Mouse (Mus musculus) forebrain, postnatal 0 days (tissue): ENCODE measurements at regions not wholly inside any gene's neighbourhood (a gene's known extent, or its start where the extent isn't known, plus 50 kb on each side); places are given as distances from the start of the nearest gene placed in this dataset.

ENCODE experiments used
- ATAC-seq: fragments of 200-750 bp; cut with Nextera tagmentation; 2 replicates; pipeline ENCODE4 v1.8.0; 2017; ENCODE audit warnings: mild to moderate bottlenecking, moderate library complexity
- DNase-seq: peaks from one replicate; pipeline ENCODE4 v3.0.0-alpha.2; 2015
- H3K27ac ChIP-seq: fragments of 300-500 bp; sonication (generic); 2 replicates; pipeline ENCODE4 v1.5.1; 2014; ENCODE audit warnings: low read depth, mild to moderate bottlenecking, antibody characterized with exemption, low read length, moderate library complexity, mixed read lengths
- H3K27me3 ChIP-seq: fragments of 300-500 bp; sonication (generic); 2 replicates; pipeline ENCODE4 v1.6.1; 2014; ENCODE audit warnings: mild to moderate bottlenecking, low read length, mixed read lengths; ENCODE audit not compliant: insufficient read depth
- H3K36me3 ChIP-seq: fragments of 300-500 bp; sonication (generic); 2 replicates; pipeline ENCODE4 v1.6.1; 2014; ENCODE audit warnings: mild to moderate bottlenecking, moderate library complexity; ENCODE audit not compliant: insufficient read depth
- H3K4me1 ChIP-seq: fragments of 300-500 bp; sonication (generic); 2 replicates; pipeline ENCODE4 v1.6.1; 2014; ENCODE audit warnings: antibody characterized with exemption; ENCODE audit not compliant: insufficient read depth
- H3K4me2 ChIP-seq: fragments of 300-500 bp; sonication (generic); 2 replicates; pipeline ENCODE4 v1.6.1; 2014; ENCODE audit warnings: low read depth, mild to moderate bottlenecking, moderate library complexity
- H3K4me3 ChIP-seq: fragments of 300-500 bp; sonication (generic); 2 replicates; pipeline ENCODE4 v1.5.1; 2014; ENCODE audit warnings: low read depth, low read length, mixed read lengths
- H3K9ac ChIP-seq: fragments of 300-500 bp; sonication (generic); 2 replicates; pipeline ENCODE4 v1.6.1; 2014; ENCODE audit warnings: mild to moderate bottlenecking
- H3K9me3 ChIP-seq: fragments of 300-500 bp; sonication (generic); 2 replicates; pipeline ENCODE4 v1.6.1; 2016; ENCODE audit warnings: low read length
- CTCF ChIP-seq: sonication (generic); IDR thresholded peaks from 2 replicates; pipeline ENCODE4 v1.5.1; 2016; ENCODE audit warnings: antibody characterized with exemption, control low read depth, low read depth
- WGBS: fragments of 180-500 bp; shearing (Covaris S2); extraction: QIAGEN DNeasy Blood & Tissue Kit; methylation state at CpG from one replicate; pipeline ENCODE4 v1.1.7; 2014; 5-methylcytosine and 5-hydroxymethylcytosine counted together

DNA sequence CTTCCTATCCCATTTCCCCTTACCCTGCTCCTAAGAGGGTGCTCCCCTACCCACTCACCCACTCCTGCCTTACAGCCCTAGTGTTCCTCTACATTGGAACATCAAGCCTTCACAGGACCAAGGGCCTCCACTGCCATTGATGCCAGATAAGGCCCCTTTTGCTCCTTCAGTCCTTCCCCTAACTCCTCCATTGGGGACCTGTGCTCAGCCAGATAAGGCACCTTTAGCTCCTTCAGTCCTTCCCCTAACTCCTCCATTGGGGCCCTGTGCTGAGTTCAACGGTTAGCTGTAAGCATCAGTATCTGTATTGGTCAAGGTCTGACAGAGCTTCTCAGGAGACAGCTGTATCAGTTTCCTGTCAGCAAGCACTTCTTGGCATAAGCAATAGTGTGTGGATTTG is 896.2 kb downstream of the Tbl1xr1 start:
- no peak overlapping the region for H3K4me3 ChIP-seq
- WGBS = 96% methylated on average over 1 of the region's 1 CpGs
- no peak for TF ChIP-seq CTCF

DNA sequence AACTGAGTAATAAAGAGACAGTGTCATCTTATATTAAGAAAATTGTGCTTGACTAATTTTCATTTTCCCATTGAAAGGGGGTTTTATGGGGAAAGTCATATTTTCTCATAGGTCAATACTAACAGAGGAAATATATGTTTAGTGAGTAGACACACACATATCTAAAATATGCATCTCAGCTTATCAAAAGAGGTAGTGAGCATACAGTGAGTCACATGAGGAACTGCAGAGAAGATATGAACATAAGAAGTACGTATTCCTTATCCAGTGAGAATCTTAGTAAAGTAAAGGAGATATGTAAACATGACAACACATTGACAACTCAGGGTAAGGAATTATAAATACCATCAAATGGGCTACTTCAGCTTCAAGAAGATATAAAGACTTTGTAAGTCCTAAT is 900.3 kb downstream of the Tbl1xr1 start:
- H3K4me3 ChIP-seq = no peak overlapping the region
- no peak overlapping the region for H3K9ac ChIP-seq
- ATAC-seq (no peak), DNase-seq (no peak)
- no peaks in the 10 kb centered on the region for H3K9me3 ChIP-seq
- no peak for TF ChIP-seq CTCF
- 96% methylated on average over 1 of the region's 1 CpGs for WGBS
- H3K36me3 ChIP-seq = no peaks in the 10 kb centered on the region
- H3K27me3 ChIP-seq = no peaks in the 10 kb centered on the region
- no peaks in the 10 kb centered on the region for H3K4me1 ChIP-seq
- no peak overlapping the region for H3K4me2 ChIP-seq
- H3K27ac ChIP-seq = no peak overlapping the region

More for the DNA sequence above, 896.2 kb downstream of the Tbl1xr1 start:
- H3K9me3 ChIP-seq = no peaks in the 10 kb centered on the region
- no peak overlapping the region for H3K4me2 ChIP-seq
- ATAC-seq (no peak), DNase-seq (no peak)
- no peaks in the 10 kb centered on the region for H3K4me1 ChIP-seq
- H3K36me3 ChIP-seq = no peaks in the 10 kb centered on the region
- no peak overlapping the region for H3K9ac ChIP-seq
- H3K27me3 ChIP-seq = no peaks in the 10 kb centered on the region
- no peak overlapping the region for H3K27ac ChIP-seq

DNA sequence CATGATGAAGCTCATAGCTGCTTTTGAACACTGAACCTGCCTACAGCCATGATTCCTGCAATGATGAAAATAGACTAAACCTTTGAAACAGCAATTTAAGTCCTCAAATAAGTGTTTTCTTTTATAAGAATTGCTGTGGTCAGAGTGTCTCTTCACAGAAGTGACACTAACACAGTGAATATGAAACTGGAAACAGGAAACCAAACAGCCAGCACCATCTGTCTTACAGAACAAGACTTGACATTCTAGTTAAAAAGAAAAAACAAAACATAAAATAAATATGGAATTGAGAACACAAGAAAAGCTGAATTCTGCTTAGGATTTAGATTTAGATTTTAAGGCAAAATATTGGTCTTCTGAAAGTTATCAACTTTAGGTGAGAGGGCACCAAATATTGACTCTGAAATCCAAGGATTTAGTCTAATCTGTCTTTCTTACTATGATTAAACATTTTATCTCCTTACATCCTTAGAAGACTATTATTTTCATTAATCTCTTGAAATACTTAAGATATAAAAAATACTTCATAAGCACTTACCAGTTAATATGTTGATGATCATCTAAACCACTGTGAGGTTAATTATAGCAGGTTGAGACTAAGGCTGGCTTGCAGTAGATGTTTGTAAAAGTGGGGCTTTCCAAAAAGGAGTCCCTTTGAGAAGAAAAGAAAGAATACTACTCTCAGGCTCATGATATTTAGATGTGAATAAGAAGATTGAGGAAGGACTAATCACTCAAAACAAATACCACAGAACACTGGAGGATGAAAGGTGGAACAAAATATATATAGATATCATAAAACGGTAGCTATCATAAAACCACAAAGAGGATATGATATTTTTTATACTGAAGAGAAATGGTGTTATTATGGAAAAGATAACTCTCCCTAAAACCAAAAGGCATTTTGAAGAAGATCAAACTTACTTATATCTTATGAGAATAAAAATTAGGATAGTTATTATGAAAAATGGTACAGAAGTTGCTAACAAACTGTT is 903.7 kb downstream of the Tbl1xr1 start:
- Histone ChIP-seq H3K4me3 (no peak overlapping the region), H3K36me3 (no peaks in the 10 kb centered on the region), H3K27me3 (no peaks in the 10 kb centered on the region), H3K4me1 (no peaks in the 10 kb centered on the region), H3K4me2 (no peak overlapping the region), H3K9ac (no peak overlapping the region), H3K9me3 (no peaks in the 10 kb centered on the region), H3K27ac (no peak overlapping the region)
- DNase-seq = no peak
- no peak for TF ChIP-seq CTCF
- WGBS = 98% methylated on average over 1 of the region's 1 CpGs
- no peak for ATAC-seq

DNA sequence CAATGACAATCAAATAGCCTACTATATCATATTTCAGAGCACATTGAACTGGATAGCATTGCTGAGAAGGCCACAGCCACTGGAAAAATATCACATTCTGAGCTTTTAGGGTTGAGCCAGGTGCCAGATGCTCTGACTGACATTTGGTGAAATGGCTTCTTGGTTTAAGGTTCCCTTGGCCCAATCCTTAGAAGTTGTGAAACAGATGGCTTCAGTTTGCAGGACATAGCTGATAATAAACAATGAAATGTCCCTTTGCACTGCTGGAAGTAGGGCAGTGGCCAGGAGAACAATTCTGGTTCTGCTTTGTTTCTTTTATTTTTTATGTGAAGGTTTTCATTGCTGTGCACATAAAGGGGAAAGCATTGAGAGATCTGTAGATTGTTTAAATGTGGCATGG is 906.0 kb downstream of the Tbl1xr1 start:
- Histone ChIP-seq H3K36me3 (no peaks in the 10 kb centered on the region), H3K4me2 (no peak overlapping the region), H3K4me3 (no peak overlapping the region), H3K9me3 (no peaks in the 10 kb centered on the region), H3K27ac (no peak overlapping the region), H3K9ac (no peak overlapping the region), H3K4me1 (no peaks in the 10 kb centered on the region), H3K27me3 (no peaks in the 10 kb centered on the region)
- no peak for ATAC-seq
- no peak for DNase-seq
- TF ChIP-seq CTCF = no peak

DNA sequence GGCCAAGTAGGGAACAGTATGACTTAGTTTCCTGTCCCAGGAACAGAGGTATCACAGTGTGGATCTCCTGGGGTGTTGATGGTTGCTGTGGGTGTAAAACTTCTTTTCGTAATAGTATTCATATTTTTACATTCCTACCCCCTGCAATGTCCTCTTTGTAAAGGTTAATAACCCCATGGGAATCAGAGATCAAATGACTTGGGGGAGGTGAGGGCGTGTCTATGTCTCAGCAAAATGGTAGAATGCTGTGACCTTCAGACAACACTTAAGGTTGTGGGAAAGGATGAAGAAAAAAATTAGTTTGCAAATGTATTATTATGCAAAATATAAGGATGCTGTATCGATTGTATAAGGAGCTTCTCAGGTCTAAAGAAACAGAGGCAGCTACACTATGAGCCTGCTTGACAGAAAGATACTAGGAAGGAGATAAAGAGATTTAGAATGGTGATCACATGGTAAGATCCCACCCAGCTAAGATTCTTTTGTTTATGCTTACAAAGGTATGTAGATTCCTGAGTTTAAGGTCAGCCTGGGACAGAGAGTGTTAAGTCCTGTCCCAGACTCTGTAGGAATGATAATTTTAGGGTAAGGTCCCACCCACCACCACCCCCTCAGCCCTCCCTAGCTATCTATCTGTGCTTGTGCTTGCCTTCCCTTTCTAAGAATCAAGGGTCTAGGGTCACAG is 913.8 kb downstream of the Tbl1xr1 start:
- Histone ChIP-seq H3K4me3 (no peak overlapping the region), H3K4me1 (no peaks in the 10 kb centered on the region), H3K9ac (no peak overlapping the region), H3K36me3 (no peaks in the 10 kb centered on the region), H3K27ac (no peak overlapping the region), H3K9me3 (no peaks in the 10 kb centered on the region), H3K4me2 (no peak overlapping the region), H3K27me3 (no peaks in the 10 kb centered on the region)
- ATAC-seq (no peak), DNase-seq (no peak)
- WGBS = 77% methylated on average over 3 of the region's 3 CpGs
- no peak for TF ChIP-seq CTCF

DNA sequence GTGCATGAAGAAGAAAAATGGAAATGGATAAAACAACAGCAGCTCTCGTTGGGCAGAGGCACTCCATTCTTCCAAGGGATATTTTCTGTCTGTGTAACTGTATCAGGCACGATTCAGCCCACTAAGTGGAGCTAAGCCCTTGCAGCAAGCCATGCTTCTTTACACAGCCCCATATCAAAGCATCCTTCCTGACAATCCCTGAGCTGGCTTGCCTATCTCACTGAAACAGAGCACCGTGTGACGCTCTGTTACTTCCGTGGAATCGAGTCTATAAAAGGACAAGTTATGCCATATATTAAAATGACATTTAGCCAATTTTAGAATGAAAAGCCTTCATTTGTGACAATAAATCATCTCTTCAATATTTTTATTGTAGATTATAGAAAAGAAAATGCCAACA is 918.8 kb downstream of the Tbl1xr1 start:
- TF ChIP-seq CTCF = no peak
- no peak for DNase-seq
- Histone ChIP-seq H3K9ac (no peak overlapping the region), H3K4me2 (no peak overlapping the region), H3K4me1 (0 out of 2 replicates have a peak, but pooled peaks cover 3% of the 10 kb centered on the region), H3K9me3 (no peaks in the 10 kb centered on the region), H3K36me3 (no peaks in the 10 kb centered on the region), H3K27me3 (no peaks in the 10 kb centered on the region), H3K4me3 (no peak overlapping the region), H3K27ac (no peak overlapping the region)
- no peak for ATAC-seq
- WGBS = 79% methylated on average over 6 of the region's 6 CpGs

DNA sequence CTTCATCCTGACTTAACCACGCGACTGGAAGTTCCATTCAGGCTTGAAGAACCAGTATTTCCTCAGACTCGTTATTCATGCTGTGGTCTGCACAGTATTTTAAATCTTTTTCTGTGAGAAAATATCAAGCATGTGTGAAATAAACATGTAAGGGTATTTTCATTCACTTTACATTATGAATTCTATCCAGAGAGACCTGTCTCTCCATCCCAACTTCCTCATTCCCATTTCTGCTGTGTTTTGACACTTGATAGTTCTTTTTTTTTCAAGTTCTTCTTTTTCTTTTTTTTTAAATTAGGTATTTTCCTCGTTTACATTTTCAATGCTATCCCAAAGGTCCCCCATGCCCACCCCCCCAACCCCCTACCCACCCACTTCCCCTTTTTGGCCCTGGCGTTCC is 919.4 kb downstream of the Tbl1xr1 start:
- no peak for TF ChIP-seq CTCF

More for the DNA sequence above, 919.4 kb downstream of the Tbl1xr1 start:
- H3K9me3 ChIP-seq = no peaks in the 10 kb centered on the region
- WGBS = 74% methylated on average over 5 of the region's 5 CpGs
- no peak overlapping the region for H3K4me2 ChIP-seq
- no peaks in the 10 kb centered on the region for H3K27me3 ChIP-seq
- no peak overlapping the region for H3K4me3 ChIP-seq
- 0 out of 2 replicates have a peak, but pooled peaks cover 3% of the 10 kb centered on the region for H3K4me1 ChIP-seq
- H3K9ac ChIP-seq = no peak overlapping the region
- DNase-seq (no peak), ATAC-seq (no peak)
- no peaks in the 10 kb centered on the region for H3K36me3 ChIP-seq
- no peak overlapping the region for H3K27ac ChIP-seq
